12 mouse cellular contexts compared by ENCODE assay signal in the genomic region with DNA sequence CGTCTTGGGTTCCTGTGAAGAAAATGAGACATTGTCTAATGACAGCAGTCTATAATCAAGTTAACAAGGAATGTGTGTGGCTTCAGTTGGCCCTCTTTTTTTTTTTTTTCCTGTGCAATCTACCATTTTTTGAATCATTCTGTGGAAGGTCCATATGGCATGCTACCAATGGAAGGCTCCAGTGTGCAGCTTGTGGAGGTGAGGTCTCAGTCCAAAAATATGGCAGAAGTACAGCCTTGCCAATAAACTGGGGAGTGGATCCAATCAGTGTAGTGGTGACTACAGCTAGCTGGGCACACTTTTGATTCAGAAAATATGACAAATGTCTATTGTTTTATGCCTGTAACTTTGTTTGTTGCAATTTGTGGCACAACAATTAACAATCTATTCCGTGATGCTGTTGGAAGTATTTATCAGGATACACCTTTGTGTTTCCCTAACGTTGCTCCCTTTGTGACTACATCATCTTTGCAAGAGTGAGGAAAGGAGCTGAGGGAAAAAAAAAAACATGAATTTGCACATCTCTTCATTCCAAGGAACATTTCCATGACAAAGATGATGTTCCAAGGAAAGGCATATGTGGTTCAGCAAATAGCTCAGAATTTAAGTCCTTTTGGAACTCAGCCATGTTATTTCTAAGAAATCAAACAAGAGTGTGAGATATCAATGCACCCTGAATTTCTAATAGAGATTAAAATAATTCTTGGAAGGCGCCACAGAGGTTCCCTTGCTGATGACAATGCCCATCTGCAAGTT.
DNase-seq lines count a peak whose midpoint lies in the region; ATAC-seq lines count a peak whose summit lies in the region.
"Had no signal": no experiment of that assay in that cellular context is flagged by ENCODE, and none has a peak within 500 bp of the region (broad histone marks: within the 10 kb centered on the region; RNA-seq: fewer than 3 reads in every experiment).

No protein-coding gene starts in this region.

- peak; percentile 26 for DNase-seq in left cerebral cortex, postnatal 4 days
- DNase-seq in left cerebral cortex, adult 11 months (ENCODE audit: low spot score) = no peak
- peak; percentile 17 to 24 for DNase-seq in cerebellum, adult 18-20 months
- DNase-seq in cerebellum, postnatal 36 days = peak; percentile 46 to 59
- DNase-seq in kidney, postnatal 36 days = no peak
- DNase-seq: gastrocnemius, adult 2 months; heart, adult 18-20 months; lung, adult 18-20 months; spleen, adult 18-20 months; thymus, adult 18-20 months had no signal

- intact Hi-C loops in left cerebral cortex, postnatal 4 days (cut with DNase I) = no loop called here

- no peak for ATAC-seq in erythroid progenitor cell, adult 5-6 weeks (replicated peaks; ENCODE audit: low FRiP score, poor library complexity, severe bottlenecking)
- no peak for ATAC-seq in megakaryocyte progenitor cell, adult 5-6 weeks (replicated peaks; ENCODE audit: poor library complexity)

Comparison
In these comparisons a context has a peak if more than half of its experiments do, and no peak if none do; other contexts are left out.
1. DNase-seq: peak in left cerebral cortex, postnatal 4 days (single experiment), cerebellum, adult 18-20 months (2 of 2) and cerebellum, postnatal 36 days (2 of 2); none in left cerebral cortex, adult 11 months (single experiment) and kidney, postnatal 36 days (0 of 2).